Mouse (Mus musculus) liver, adult 2 months (tissue): ENCODE data around the gene Slc22a5. TPM values are rescaled to one million over a fixed set of nuclear protein-coding genes. Genes with fewer than 3 reads are reported as not detected.
A peak's percentile ranks its signal among the peaks of the same experiment; 100 is the strongest.
"Not testable (repeated sequence)": the region's sequence is repeated elsewhere in the genome, so short reads cannot be mapped to it uniquely, and the experiment has no call there.

Source experiments
- DNase-seq: peaks from one replicate; pipeline ENCODE4 v3.0.0-alpha.2; 2011; ENCODE audit warnings: low read depth, low spot score; ENCODE audit errors: extremely low read depth
- H3K27ac ChIP-seq: fragments of 200-500 bp; replicated peaks from 2 replicates; pipeline ENCODE4 v1.5.1; 2012; ENCODE audit warnings: low read depth, mild to moderate bottlenecking, control low read depth, inconsistent platforms, low read length; ENCODE audit not compliant: insufficient read depth
- H3K27me3 ChIP-seq: fragments of 200-500 bp; 2 replicates; pipeline ENCODE4 v1.6.1; 2012; ENCODE audit warnings: mild to moderate bottlenecking, moderate library complexity, low read length, inconsistent platforms; ENCODE audit not compliant: control insufficient read depth, insufficient read depth
- H3K36me3 ChIP-seq: fragments of 200-500 bp; 2 replicates; pipeline ENCODE4 v1.6.1; 2012; ENCODE audit warnings: low read length, inconsistent platforms; ENCODE audit not compliant: control insufficient read depth, insufficient read depth
- H3K4me1 ChIP-seq: fragments of 200-500 bp; 2 replicates; pipeline ENCODE4 v1.6.1; 2011; ENCODE audit warnings: low read length; ENCODE audit not compliant: control insufficient read depth, insufficient read depth
- H3K4me3 ChIP-seq: fragments of 200-500 bp; 2 replicates; pipeline ENCODE4 v1.5.1; 2011; ENCODE audit warnings: low read depth, mild to moderate bottlenecking, control low read depth, low read length, moderate library complexity; ENCODE audit not compliant: insufficient read depth
- H3K79me2 ChIP-seq: fragments of 200-500 bp; 2 replicates; pipeline ENCODE4 v1.6.1; 2012; ENCODE audit warnings: inconsistent platforms, mild to moderate bottlenecking, low read length, moderate library complexity; ENCODE audit not compliant: control insufficient read depth, insufficient read depth
- H3K9ac ChIP-seq: fragments of 200-500 bp; 2 replicates; pipeline ENCODE4 v1.6.1; 2012; ENCODE audit warnings: low read depth, mild to moderate bottlenecking, control low read depth, inconsistent platforms, low read length
- CTCF ChIP-seq: fragments of 200-500 bp; IDR thresholded peaks from 2 replicates; pipeline ENCODE4 v1.5.1; 2011; ENCODE audit warnings: low read depth, low read length, control low read depth
- POLR2A ChIP-seq: fragments of 200-500 bp; IDR thresholded peaks from 2 replicates; pipeline ENCODE4 v1.6.1; 2011; ENCODE audit warnings: low read length, control low read depth; ENCODE audit not compliant: insufficient read depth; ENCODE audit errors: extremely low read depth
- WGBS: fragments of 180-500 bp; shearing (Covaris S2); methylation state at CpG from one replicate; pipeline ENCODE4 v1.1.7; 2018; 5-methylcytosine and 5-hydroxymethylcytosine counted together
- polyA plus RNA-seq: library from polyadenylated mRNA; depleted of rRNA; stranded (reverse); fragments of >200 nt; gene quantifications from 2 replicates; pipeline ENCODE4 v1.2.3, GENCODE M21; 2012
- total RNA-seq: library from RNA; depleted of rRNA; stranded (reverse); fragments of >200 nt; gene quantifications from 2 replicates; pipeline ENCODE4 v1.2.3, GENCODE M21; 2014

Slc22a5 gene
- total and polyA plus RNA-seq, 2 experiments, result 14.7 to 20.8 TPM

DNA sequence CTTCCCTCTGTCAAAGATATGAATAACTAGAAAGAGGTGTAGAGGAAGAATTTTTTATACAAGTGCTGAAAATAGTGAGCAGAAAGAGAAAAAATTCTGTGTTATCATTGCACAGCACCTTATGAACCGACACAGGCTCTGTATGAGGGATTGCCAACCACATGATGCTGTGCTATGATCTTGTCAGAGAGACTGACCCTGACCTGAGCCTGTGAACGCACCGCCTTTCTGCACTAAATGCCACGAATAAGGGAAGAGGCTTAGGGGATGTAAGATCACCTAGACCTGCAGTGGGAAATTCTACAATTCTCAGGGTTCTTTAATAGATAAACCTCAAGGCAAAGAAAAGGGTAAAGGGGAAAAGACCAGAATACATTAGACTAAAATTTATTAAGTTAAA lies 15.0 kb downstream of the Slc22a5 start:
- Histone ChIP-seq H3K36me3 (peaks cover 21% of the 10 kb centered on the region), H3K27me3 (no peaks in the 10 kb centered on the region), H3K79me2 (no peaks in the 10 kb centered on the region; the same call in 1 of the 2 replicates), H3K27ac (no peak overlapping the region), H3K9ac (no peak overlapping the region), H3K4me3 (no peak overlapping the region), H3K4me1 (peaks cover 2% of the 10 kb centered on the region; the same call in 1 of the 2 replicates)
- no peak for DNase-seq
- 86% methylated on average over 4 of the region's 4 CpGs for WGBS
- no peak for TF ChIP-seq CTCF
- no peak for TF ChIP-seq POLR2A

DNA sequence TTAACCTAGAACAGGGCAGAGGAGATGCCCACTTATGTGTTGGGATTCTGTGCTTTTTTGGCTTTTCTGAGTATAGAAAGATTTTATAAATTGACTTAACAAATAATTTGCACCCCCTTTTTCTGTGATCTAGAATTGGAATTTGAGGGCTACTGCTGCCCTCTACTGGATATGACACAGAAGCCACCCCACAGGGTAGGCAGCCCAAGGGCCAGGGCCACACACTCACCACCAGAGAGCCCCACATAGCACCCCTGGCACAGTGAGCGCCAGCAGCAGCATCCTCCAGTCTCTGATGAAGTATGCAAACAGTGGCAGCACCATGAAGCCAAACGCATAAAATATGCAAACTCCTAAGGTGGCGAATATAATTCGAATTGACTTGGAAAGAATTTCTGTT lies 16.8 kb downstream of the Slc22a5 start:
- H3K27ac ChIP-seq, result no peak overlapping the region
- WGBS, result 66% methylated on average over 4 of the region's 4 CpGs
- no peak overlapping the region for H3K4me3 ChIP-seq

DNA sequence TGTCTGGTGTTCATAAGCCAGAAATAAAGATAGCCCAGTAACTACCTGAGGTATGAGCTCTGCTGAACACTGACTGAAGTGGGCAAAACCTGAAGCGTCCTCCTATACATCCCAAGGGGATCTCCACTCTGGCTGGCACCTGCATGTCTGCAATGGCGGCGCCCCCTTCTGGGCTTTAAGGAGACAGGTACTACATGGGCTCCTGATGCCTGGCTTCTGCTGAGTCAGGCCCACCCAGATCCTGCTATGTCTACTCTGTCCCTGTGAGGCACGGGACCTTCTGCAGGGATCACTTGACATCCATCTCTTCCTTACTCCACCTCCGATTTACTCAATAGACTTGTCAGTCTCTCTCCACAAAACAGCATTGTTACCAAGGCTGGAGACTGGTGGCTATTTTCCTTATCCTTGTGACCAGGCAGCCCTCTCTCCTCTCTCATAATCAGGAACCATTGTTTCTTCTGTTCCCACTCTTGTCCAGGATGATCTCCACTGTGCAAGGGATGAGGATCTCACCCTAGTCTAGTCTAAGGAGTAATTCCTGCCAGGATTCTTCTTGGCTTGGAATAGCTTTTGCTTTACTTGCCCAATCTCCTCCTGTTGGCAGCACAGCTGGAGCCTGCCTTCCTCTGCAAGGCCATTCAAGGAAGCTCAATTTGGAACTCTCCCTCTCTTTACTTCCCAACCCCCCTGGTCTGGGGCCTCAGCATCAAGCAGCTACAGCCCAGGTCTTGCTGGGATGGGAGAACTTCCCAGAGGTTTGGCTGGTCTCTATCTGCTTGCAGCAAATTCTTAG lies 17.4 kb downstream of the Slc22a5 start:
- not testable (repeated sequence) for H3K4me1 ChIP-seq, H3K27ac ChIP-seq, H3K9ac ChIP-seq, DNase-seq, H3K27me3 ChIP-seq, H3K4me3 ChIP-seq, H3K79me2 ChIP-seq
- TF ChIP-seq CTCF, result peak; percentile 8; the same call in 1 of the 2 replicates
- peaks cover 26% of the 10 kb centered on the region for H3K36me3 ChIP-seq
- 83% methylated on average over 5 of the region's 5 CpGs for WGBS

More for the DNA sequence above, 16.8 kb downstream of the Slc22a5 start:
- DNase-seq, result no peak
- H3K9ac ChIP-seq, result no peak overlapping the region
- H3K36me3 ChIP-seq, result peaks cover 26% of the 10 kb centered on the region
- no peaks in the 10 kb centered on the region for H3K79me2 ChIP-seq
- peaks cover 2% of the 10 kb centered on the region; the same call in 1 of the 2 replicates for H3K4me1 ChIP-seq
- no peaks in the 10 kb centered on the region for H3K27me3 ChIP-seq
- TF ChIP-seq POLR2A (no peak), CTCF (peak; percentile 65)

DNA sequence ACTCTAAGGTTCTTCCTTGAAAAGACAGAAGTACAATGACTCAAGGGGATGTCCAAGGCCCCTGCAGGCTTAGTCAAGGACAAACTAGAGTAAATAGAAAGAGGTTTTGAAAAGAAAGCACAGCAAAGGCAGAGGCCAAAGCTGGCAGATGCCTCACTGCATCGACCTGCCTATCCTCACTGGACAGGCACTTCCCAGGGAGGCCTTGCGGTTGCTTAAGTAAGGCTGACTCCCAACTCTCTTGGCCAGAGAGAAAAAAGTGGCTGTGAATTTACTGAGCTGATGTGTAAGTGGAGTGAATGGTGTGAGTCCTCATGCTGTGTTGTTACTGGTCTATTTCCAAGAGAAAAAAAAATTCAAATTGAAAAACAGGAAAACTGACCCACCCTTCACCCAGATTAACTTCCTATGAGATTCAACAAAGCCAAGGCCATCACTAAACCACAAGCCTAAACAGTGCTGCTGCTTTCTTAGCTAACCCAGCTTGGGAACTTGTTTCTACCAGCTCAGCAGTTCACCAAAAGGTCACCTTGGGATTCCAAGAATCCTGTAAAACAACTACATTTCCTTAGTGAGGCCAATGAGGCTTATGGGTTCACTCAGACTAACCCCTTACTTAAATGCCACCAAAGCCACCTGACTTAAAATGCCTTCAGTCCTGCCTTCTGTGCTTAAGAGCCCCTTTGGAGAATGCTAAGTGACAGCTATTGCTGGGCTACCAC lies 19.5 kb downstream of the Slc22a5 start:
- WGBS, result 74% methylated on average over 2 of the region's 2 CpGs
- H3K36me3 ChIP-seq, result peaks cover 25% of the 10 kb centered on the region
- H3K27ac ChIP-seq, result peak overlapping the region; percentile 37
- peaks cover 2% of the 10 kb centered on the region; the same call in 1 of the 2 replicates for H3K4me1 ChIP-seq
- H3K9ac ChIP-seq, result no peak overlapping the region
- DNase-seq, result no peak
- TF ChIP-seq POLR2A (no peak), CTCF (no peak)
- no peak overlapping the region for H3K4me3 ChIP-seq
- H3K79me2 ChIP-seq, result no peaks in the 10 kb centered on the region
- H3K27me3 ChIP-seq, result no peaks in the 10 kb centered on the region

DNA sequence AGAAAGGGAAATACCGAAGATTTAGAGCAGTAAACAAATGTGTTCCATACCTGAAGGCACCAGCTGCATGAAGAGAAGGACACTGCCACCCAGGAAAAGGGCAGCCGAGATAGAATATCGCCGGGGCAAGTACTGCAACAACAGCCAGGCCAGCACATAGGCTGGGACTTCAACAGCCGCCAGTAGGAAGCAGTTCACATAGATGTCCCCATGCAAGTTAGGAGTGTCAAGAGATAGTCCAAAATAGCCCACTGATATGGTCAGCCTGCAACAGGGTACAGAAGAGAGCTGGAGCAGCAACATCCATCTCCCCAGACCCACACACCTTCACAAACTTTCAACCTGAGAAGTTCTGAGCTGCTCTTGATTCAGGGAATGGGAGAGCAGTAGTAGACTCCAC lies 22.3 kb downstream of the Slc22a5 start:
- peaks cover 2% of the 10 kb centered on the region; the same call in 1 of the 2 replicates for H3K4me1 ChIP-seq

DNA sequence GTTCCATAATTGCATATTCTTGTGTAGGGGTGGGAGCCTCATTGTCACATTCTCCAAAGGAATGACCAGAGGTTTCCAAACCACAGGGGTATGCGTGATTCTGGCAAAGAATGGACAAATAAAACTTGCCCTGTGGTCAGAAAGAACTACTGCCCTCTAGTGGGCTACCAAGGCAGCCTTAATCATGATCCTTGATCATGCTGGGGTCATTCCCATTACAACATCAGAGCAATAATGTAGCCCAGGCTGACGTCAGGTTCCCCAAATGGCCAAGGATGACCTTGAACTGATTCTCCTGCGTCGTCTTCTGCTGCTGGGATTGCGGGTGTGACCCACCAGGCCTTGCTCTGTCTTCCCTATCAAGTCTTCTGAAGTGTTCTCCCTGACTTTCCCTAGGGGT lies 23.1 kb downstream of the Slc22a5 start:
- not testable (repeated sequence) for H3K27me3 ChIP-seq, H3K4me3 ChIP-seq, H3K27ac ChIP-seq, H3K9ac ChIP-seq, H3K4me1 ChIP-seq, H3K79me2 ChIP-seq, DNase-seq
- 13% methylated on average over 5 of the region's 5 CpGs for WGBS
- peaks cover 31% of the 10 kb centered on the region for H3K36me3 ChIP-seq

More for the DNA sequence above, 22.3 kb downstream of the Slc22a5 start:
- H3K79me2 ChIP-seq, result no peaks in the 10 kb centered on the region
- H3K27me3 ChIP-seq, result no peaks in the 10 kb centered on the region
- 87% methylated on average over 5 of the region's 5 CpGs for WGBS
- DNase-seq, result no peak
- H3K36me3 ChIP-seq, result peaks cover 31% of the 10 kb centered on the region
- no peak overlapping the region for H3K4me3 ChIP-seq
- H3K9ac ChIP-seq, result no peak overlapping the region
- H3K27ac ChIP-seq, result no peak overlapping the region
- TF ChIP-seq POLR2A (no peak), CTCF (no peak)

DNA sequence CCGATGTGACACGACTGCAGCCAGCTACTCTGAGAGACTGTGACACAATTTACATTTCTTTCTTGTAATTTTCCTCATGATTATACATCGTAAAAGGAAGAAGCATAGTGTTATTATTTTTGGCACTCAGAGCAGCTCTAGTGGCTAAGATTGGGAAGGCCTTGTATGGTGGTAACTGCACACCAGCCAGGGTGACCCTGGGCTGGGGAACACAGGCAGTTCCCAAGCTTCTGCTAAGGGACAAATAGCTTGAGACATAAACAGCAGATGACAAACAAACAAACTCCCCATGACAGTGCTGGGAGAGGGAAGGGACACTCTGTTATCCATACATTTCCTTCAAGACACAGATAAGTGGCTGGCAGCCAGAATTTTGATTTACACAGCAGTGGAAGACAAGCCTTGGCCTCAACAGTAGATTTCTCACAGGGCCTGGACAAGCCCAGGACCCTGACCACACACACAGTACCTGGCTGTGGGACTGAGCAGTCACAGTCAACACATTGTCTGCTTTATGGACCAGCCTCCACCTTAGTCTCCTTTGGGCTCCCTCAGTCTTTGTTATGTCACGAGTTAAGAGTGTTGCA lies 26.6 kb downstream of the Slc22a5 start:
- H3K4me3 ChIP-seq, DNase-seq, H3K36me3 ChIP-seq, H3K4me1 ChIP-seq, H3K27me3 ChIP-seq, H3K27ac ChIP-seq, H3K79me2 ChIP-seq, H3K9ac ChIP-seq: not testable (repeated sequence)
- WGBS, result 89% methylated on average over 3 of the region's 4 CpGs

DNA sequence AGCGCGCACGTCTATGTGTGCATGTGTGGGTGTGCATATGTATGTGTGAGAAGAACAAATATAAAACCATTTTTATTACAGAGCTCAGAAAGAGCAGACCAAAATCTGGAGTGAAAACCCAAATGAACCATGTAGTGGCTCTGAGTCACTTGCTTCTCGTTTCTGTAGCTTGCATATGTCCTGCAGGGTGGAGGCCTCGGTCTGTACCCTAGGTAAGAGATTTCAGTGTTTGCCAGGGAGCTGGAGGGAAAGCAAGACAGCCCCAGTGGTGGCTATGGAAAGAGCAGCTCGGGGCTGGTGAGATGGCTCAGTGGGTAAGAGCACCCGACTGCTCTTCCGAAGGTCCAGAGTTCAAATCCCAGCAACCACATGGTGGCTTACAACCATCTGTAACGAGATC lies 30.5 kb downstream of the Slc22a5 start:
- not testable (repeated sequence) for H3K27me3 ChIP-seq, H3K79me2 ChIP-seq, H3K9ac ChIP-seq, H3K27ac ChIP-seq, DNase-seq, H3K36me3 ChIP-seq, H3K4me3 ChIP-seq, H3K4me1 ChIP-seq
- WGBS, result 86% methylated on average over 9 of the region's 9 CpGs
